Mouse (Mus musculus) embryonic facial prominence, embryonic 12.5 days (tissue): ENCODE data around the gene Rps11. TPM values are rescaled to one million over a fixed set of nuclear protein-coding genes. Genes with fewer than 3 reads are reported as not detected.
"Not testable (repeated sequence)": the region's sequence is repeated elsewhere in the genome, so short reads cannot be mapped to it uniquely, and the experiment has no call there.

Experiments
- ATAC-seq: fragments of 200-750 bp; cut with Nextera tagmentation; 2 replicates; pipeline ENCODE4 v1.8.0; 2017; ENCODE audit not compliant: insufficient number of reproducible peaks, insufficient read depth, low FRiP score, low TSS enrichment
- H3K27ac ChIP-seq: fragments of 300-500 bp; sonication (generic); 2 replicates; pipeline ENCODE4 v1.5.1; 2016; ENCODE audit warnings: mild to moderate bottlenecking
- H3K27me3 ChIP-seq: fragments of 300-500 bp; sonication (generic); 2 replicates; pipeline ENCODE4 v1.6.1; 2016; ENCODE audit warnings: mild to moderate bottlenecking, moderate library complexity
- H3K36me3 ChIP-seq: fragments of 300-500 bp; sonication (generic); 2 replicates; pipeline ENCODE4 v1.6.1; 2016; ENCODE audit warnings: mild to moderate bottlenecking
- H3K4me1 ChIP-seq: fragments of 300-500 bp; sonication (generic); 2 replicates; pipeline ENCODE4 v1.6.1; 2016
- H3K4me2 ChIP-seq: fragments of 300-500 bp; sonication (generic); replicated peaks from 2 replicates; pipeline ENCODE4 v1.6.1; 2016; ENCODE audit warnings: mild to moderate bottlenecking, moderate library complexity
- H3K4me3 ChIP-seq: fragments of 300-500 bp; sonication (generic); 2 replicates; pipeline ENCODE4 v1.5.1; 2016; ENCODE audit warnings: mild to moderate bottlenecking
- H3K9ac ChIP-seq: fragments of 300-500 bp; sonication (generic); 2 replicates; pipeline ENCODE4 v1.6.1; 2016; ENCODE audit warnings: mild to moderate bottlenecking, moderate library complexity
- H3K9me3 ChIP-seq: fragments of 300-500 bp; sonication (generic); 2 replicates; pipeline ENCODE4 v1.6.1; 2016; ENCODE audit warnings: mild to moderate bottlenecking, moderate library complexity
- WGBS: fragments of 180-500 bp; shearing (Covaris S2); methylation state at CpG from one replicate; pipeline ENCODE4 v1.1.7; 2016; 5-methylcytosine and 5-hydroxymethylcytosine counted together
- polyA plus RNA-seq: library from polyadenylated mRNA; unstranded; fragments of >200 nt; fragmentation: Nextera tagmentation; extraction: Ambion mirVana; gene quantifications from 2 replicates; pipeline ENCODE4 v1.2.1, GENCODE M21; 2016

Rps11 gene
- polyA plus RNA-seq, 1 experiment from 2014 or later = 1,448 TPM

DNA sequence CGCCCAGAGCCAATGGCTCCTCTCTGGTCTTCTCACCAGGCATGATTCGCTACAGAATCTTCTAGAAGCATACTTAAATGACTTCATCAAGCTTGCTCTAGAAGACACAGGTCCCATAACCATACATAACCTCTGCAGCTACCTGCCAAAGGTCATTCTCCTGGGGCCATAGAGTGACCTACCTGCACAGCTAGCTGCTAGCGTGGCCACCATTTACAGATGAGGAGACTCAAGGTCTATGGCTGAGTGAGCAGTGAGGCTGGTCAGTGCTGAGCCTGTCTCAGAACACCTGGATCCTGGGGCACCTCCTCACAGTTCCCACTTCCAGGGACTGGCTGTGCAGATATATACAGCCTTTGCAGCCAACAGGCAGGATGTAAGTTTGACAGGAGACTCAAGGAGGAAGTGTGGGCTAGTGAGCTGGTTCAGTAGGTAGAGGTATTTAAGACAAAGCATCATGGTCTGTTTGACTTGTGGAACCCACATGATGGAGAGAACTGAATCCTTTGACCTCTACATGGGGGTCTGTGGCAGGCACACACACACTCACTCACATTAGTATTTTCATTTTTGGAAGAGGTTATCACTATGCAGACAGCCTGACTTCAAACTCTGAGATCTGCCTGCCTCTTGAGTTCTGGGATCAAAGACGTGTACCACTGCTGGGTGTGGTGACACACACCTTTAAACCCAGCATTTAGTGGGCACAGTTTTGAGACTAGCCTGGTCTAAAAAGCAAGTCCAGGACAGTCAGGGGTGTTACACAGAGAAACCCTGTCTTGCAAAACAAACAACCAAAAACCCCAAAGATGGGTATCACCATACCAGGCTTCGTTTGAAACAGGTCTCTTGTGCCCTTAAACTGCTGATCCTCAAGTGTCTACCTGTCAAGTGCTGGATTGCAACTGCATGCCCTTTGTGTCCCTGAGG, 4.2 kb downstream of the Rps11 start:
- Histone ChIP-seq H3K27ac (no peak overlapping the region), H3K27me3 (no peaks in the 10 kb centered on the region; the same call in 1 of the 2 replicates), H3K4me2 (no peak overlapping the region), H3K36me3 (peaks cover 45% of the 10 kb centered on the region), H3K9me3 (no peaks in the 10 kb centered on the region), H3K4me1 (peaks cover 17% of the 10 kb centered on the region), H3K9ac (no peak overlapping the region; the same call in 1 of the 2 replicates), H3K4me3 (no peak overlapping the region)
- no peak for ATAC-seq
- WGBS = 84% methylated on average over 5 of the region's 5 CpGs

DNA sequence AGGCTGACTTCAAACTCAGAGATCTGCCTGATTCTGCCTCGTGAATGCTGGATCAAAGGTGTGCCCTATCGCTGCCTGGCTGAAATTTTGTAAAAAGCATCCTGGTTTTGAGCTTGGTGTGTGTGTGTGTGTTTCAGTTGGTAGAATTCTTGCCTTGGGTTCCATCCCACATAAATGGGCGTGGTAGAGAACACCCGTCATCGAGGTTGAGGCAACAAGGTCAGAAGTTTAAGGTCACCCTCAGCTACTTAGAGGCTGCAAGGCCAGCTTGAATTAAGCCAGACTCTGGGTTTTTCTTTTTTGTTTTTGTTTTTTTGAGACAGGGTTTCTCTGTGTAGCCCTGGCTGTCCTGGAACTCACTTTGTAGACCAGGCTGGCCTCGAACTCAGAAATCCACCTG, 5.9 kb downstream of the Rps11 start:
- ATAC-seq = no peak
- H3K9me3 ChIP-seq = no peaks in the 10 kb centered on the region
- peaks cover 17% of the 10 kb centered on the region for H3K4me1 ChIP-seq
- H3K4me2 ChIP-seq = no peak overlapping the region
- H3K9ac ChIP-seq = no peak overlapping the region
- WGBS = 89% methylated on average over 6 of the region's 6 CpGs
- no peaks in the 10 kb centered on the region; the same call in 1 of the 2 replicates for H3K27me3 ChIP-seq
- H3K27ac ChIP-seq = no peak overlapping the region
- peaks cover 45% of the 10 kb centered on the region for H3K36me3 ChIP-seq
- H3K4me3 ChIP-seq = no peak overlapping the region

DNA sequence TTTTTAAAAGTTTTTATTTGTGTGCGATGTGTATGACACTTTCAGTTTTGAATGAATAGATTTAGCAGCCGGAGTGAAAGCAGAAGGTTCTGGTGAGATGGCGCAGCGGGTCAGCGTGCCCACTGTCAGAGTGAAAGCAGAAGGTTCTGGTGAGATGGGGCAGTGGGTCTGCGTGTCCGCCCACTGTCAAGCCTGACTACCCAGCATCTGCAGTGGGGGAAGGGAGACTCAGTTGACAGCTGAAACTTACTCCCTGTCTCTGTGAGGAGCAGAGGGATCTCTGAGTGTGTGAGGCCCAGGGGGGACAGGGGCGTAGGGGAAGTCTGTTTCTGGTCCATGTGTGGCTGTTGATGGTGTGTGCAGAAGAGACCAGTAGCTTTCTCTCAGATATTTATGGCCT, 6.7 kb downstream of the Rps11 start:
- peaks cover 38% of the 10 kb centered on the region for H3K36me3 ChIP-seq
- 85% methylated on average over 8 of the region's 8 CpGs for WGBS
- no peak overlapping the region for H3K9ac ChIP-seq
- peak overlapping the region; percentile 37; the same call in 1 of the 2 replicates for H3K27ac ChIP-seq
- peaks cover 10% of the 10 kb centered on the region for H3K4me1 ChIP-seq
- H3K4me2 ChIP-seq = no peak overlapping the region
- ATAC-seq = no peak
- no peaks in the 10 kb centered on the region; the same call in 1 of the 2 replicates for H3K27me3 ChIP-seq
- H3K4me3 ChIP-seq = no peak overlapping the region
- no peaks in the 10 kb centered on the region for H3K9me3 ChIP-seq

DNA sequence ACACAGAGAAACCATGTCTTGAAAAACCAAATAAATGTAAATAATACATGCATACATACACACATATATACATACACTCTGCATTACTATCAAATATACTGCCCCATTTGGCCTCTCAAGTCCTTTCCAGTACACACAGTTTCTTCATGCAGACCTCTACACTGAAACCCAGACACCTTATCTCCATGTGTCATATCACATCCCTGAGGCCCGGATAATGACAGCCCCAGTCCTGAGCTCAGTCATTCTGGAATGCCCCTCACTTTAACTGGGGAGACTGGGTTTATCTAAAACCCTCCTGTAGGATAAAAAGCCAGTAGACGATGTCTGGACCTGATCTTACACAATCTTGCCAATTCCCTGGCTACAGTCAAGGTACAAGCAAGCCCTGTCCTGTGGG, 10.8 kb downstream of the Rps11 start:
- H3K4me2 ChIP-seq = no peak overlapping the region
- ATAC-seq = no peak
- no peaks in the 10 kb centered on the region for H3K9me3 ChIP-seq
- no peaks in the 10 kb centered on the region for H3K36me3 ChIP-seq
- WGBS = 72% methylated on average over 2 of the region's 2 CpGs
- H3K27me3 ChIP-seq = no peaks in the 10 kb centered on the region; the same call in 1 of the 2 replicates
- H3K27ac ChIP-seq = no peak overlapping the region
- H3K9ac ChIP-seq = no peak overlapping the region
- H3K4me1 ChIP-seq = no peaks in the 10 kb centered on the region
- H3K4me3 ChIP-seq = no peak overlapping the region

DNA sequence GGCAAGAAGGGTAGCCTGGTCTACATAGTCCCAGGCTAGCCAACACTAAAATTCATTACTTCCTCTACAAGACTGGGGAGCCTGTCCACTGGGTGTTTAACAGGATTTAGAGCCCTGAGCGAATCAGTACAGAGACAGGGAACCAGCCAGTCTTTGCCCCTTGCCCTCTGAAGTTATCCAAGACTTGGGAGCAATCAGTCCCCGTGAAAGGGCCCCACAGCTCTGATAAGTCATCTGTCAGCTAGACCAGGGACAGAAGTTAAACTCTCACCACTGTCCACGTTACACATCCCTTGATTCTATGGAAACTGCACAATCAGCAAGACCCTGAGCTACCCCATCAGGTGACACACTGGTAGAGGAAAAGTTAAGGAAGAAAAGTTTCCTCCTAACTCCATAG, 11.7 kb downstream of the Rps11 start:
- no peaks in the 10 kb centered on the region; the same call in 1 of the 2 replicates for H3K27me3 ChIP-seq
- no peaks in the 10 kb centered on the region for H3K9me3 ChIP-seq
- H3K4me1 ChIP-seq = no peaks in the 10 kb centered on the region
- no peak overlapping the region for H3K9ac ChIP-seq
- WGBS = 69% methylated on average over 3 of the region's 3 CpGs
- no peak overlapping the region for H3K4me3 ChIP-seq
- no peak overlapping the region for H3K4me2 ChIP-seq
- ATAC-seq = no peak
- no peaks in the 10 kb centered on the region for H3K36me3 ChIP-seq
- H3K27ac ChIP-seq = no peak overlapping the region

DNA sequence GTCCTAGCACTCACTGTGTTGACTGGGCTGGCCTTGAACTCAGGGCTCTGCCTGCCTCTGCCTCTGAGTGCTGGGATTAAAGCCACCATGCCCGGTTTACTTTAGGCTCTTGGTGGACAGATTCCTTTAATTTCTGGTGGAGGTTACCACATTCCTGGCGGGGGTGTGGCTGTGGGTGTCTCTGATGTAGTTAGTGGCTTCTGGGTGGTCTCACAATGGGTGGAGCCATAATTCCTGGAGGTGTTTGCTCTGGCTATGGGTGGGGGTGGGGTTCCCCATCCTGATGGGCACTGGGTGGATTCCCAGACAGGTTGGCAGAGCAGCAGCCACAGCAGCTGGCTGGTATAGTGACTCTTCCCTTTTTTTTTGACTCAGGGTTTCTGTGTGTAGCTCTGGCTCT, 12.3 kb downstream of the Rps11 start:
- 54% methylated on average over 2 of the region's 2 CpGs for WGBS
- ATAC-seq = no peak
- no peak overlapping the region for H3K9ac ChIP-seq
- H3K4me3 ChIP-seq = no peak overlapping the region
- no peaks in the 10 kb centered on the region for H3K36me3 ChIP-seq
- no peak overlapping the region for H3K4me2 ChIP-seq
- no peaks in the 10 kb centered on the region; the same call in 1 of the 2 replicates for H3K27me3 ChIP-seq
- H3K4me1 ChIP-seq = no peaks in the 10 kb centered on the region
- H3K9me3 ChIP-seq = no peaks in the 10 kb centered on the region
- no peak overlapping the region for H3K27ac ChIP-seq

DNA sequence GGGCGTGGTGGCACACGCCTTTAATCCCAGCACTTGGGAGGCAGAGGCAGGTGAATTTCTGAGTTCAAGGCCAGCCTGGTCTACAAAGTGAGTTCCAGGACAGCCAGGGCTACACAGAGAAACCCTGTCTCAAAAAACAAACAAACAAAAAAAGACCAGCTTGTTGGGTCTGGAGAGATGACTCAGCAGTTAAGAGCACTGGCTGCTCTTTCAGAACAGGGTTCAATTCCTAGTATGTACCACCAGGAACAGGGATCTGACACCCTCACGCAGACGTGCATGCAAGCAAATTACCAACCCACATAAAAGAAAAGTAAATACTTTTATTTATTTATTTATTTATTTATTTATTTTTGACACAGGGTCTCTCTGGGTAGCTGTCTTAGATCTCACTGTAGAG, 14.2 kb downstream of the Rps11 start:
- H3K36me3 ChIP-seq, H3K4me1 ChIP-seq, H3K27ac ChIP-seq, H3K4me3 ChIP-seq, ATAC-seq, H3K27me3 ChIP-seq, H3K4me2 ChIP-seq, H3K9ac ChIP-seq, H3K9me3 ChIP-seq: not testable (repeated sequence)
- WGBS = 94% methylated on average over 4 of the region's 4 CpGs

DNA sequence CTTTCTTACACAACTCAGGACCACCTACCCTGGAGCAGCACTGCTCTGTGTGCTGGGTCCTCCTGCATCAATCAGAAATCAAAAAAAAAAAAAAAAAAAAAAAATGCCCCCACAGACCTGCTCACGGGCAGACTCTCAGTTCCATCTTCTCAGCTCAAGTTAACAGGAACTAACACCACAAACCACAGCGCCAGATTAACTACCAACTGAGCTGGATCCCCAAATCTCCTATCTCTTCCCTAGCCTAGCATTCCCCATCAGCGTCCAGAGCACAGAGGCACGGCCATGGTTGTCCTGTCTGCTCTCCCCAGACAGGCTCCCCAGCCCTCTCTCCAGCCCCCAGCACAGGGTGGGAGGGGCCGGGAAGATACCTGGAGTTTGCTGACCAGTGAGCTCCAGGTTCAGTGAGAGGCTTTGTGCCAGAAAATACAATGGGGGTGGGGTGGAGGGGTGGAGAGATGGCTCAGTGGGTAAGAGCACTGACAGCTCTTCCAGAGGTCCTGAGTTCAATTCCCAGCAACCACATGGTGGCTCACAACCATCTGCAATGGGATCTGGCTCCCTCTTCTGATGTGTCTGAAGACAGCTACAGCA, 17.1 kb downstream of the Rps11 start:
- no peak for ATAC-seq
- Histone ChIP-seq H3K4me1 (peaks cover 21% of the 10 kb centered on the region), H3K4me2 (no peak overlapping the region), H3K4me3 (no peak overlapping the region), H3K9me3 (no peaks in the 10 kb centered on the region), H3K27ac (no peak overlapping the region), H3K36me3 (no peaks in the 10 kb centered on the region), H3K27me3 (no peaks in the 10 kb centered on the region), H3K9ac (no peak overlapping the region)
- 62% methylated on average over 5 of the region's 5 CpGs for WGBS

DNA sequence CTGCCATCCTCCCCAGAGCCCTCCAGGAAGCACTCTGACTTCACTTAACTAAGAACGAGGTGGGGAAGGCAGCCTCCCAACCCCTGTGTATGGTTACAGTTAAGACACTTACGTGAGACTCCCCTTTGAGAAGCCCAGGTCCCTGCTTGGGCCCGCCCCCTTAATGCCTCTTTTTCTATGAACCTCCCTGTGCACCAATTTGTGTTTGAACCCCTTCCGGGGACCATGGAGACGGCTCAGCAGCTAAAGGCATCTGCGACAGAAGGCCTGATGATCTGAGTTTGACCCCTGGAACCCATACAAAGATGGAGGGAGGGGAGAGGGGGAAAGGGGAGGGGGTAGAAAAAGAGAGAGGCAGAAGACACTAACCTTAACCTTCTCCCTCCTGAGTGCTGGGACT, 17.8 kb downstream of the Rps11 start:
- no peak overlapping the region for H3K27ac ChIP-seq
- WGBS = 36% methylated on average over 6 of the region's 6 CpGs
- H3K27me3 ChIP-seq = no peaks in the 10 kb centered on the region
- no peak overlapping the region for H3K4me3 ChIP-seq
- no peaks in the 10 kb centered on the region for H3K9me3 ChIP-seq
- ATAC-seq = no peak
- peaks cover 21% of the 10 kb centered on the region for H3K4me1 ChIP-seq
- no peak overlapping the region for H3K4me2 ChIP-seq
- no peaks in the 10 kb centered on the region for H3K36me3 ChIP-seq
- no peak overlapping the region for H3K9ac ChIP-seq

DNA sequence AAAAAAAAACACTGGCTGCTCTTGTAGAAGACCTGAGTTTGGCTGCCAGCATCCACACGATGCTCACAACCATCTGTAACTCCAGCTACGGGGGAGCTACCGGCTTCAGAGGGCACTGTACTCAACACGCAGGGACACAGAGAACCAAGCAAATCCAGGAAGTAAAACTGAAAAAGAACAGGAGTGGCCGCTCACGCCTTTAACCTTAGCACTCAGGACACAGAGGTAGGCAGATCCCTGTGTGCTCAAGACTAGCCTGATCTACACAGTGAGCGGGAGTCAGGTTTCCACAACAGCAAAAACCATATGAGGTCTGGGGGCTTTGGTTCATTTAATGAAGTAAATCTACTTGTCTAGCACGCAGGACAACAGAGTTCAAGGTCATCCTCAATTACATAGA, 18.7 kb downstream of the Rps11 start:
- no peak overlapping the region for H3K27ac ChIP-seq
- no peak overlapping the region for H3K9ac ChIP-seq
- H3K36me3 ChIP-seq = no peaks in the 10 kb centered on the region
- H3K4me2 ChIP-seq = no peak overlapping the region
- 72% methylated on average over 8 of the region's 8 CpGs for WGBS
- H3K27me3 ChIP-seq = no peaks in the 10 kb centered on the region
- no peak for ATAC-seq
- no peaks in the 10 kb centered on the region for H3K9me3 ChIP-seq
- no peak overlapping the region for H3K4me3 ChIP-seq
- H3K4me1 ChIP-seq = peaks cover 21% of the 10 kb centered on the region

DNA sequence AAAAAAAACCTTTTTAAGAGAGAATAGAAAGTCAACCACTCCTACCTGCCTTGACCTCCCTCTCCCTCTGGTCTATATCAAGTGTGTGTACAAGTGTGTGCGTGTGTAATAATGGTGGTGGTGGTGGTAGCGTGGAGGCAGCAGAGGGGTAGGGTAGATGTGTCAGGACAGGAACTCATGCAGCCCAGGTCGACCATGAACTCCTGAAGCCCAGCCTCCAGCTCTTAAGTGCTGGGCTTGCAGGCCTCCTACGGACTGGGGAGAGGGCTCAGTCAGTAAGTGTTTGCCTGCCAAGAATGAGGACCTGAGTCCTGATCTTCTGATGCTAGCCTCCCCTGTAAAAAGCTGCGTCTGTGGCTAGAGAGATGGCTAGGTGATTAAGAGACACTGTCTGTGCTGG, 19.3 kb downstream of the Rps11 start:
- no peak for ATAC-seq
- Histone ChIP-seq H3K27me3 (no peaks in the 10 kb centered on the region), H3K36me3 (no peaks in the 10 kb centered on the region), H3K9me3 (no peaks in the 10 kb centered on the region), H3K4me3 (no peak overlapping the region), H3K9ac (no peak overlapping the region), H3K4me1 (peaks cover 21% of the 10 kb centered on the region), H3K4me2 (no peak overlapping the region), H3K27ac (no peak overlapping the region)
- 77% methylated on average over 5 of the region's 5 CpGs for WGBS

DNA sequence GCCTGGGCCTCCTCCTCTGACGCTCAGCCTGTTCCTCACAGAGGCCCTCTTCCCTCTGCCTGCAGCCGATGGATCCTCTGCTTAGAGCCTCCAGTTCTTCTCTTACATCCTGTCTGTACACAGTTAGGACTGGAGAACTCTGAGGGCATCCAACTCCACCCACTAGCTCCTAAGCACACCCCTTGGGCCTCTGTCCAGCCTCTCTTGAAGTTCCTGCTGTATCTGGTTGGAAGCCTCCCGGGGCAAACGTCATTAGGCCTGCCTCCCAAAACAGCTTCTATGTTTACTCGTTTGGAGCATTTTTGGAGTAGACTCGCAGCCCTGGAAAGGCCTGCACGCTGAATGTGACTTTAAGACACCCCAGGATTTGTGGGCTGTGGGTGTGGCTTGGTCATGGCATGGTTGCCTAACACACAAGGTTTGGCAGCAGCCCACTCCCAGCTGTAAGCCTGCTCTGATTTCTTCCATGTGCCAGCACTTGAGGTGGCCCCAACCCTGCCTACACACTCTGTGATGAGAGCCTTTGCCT, 20.5 kb downstream of the Rps11 start, which contains the start of gene Fcgrt:
TSS of gene Fcgrt (minus strand) at position 200 of the 529 bp plus-strand sequence.
- 48% methylated on average over 7 of the region's 7 CpGs for WGBS
- Histone ChIP-seq H3K27me3 (no peaks in the 10 kb centered on the region), H3K9ac (peak within 1 kb of the TSS; percentile 49; the same call in 1 of the 2 replicates), H3K4me2 (peak within 1 kb of the TSS; percentile 36), H3K36me3 (no peaks in the 10 kb centered on the region), H3K9me3 (no peaks in the 10 kb centered on the region), H3K4me1 (peaks cover 21% of the 10 kb centered on the region), H3K4me3 (peak within 1 kb of the TSS; percentile 20; the same call in 1 of the 2 replicates), H3K27ac (peak within 1 kb of the TSS; percentile 90)
- ATAC-seq = peak; percentile 82; the same call in 1 of the 2 replicates
